Comparison of ENCODE assay signal across 10 mouse cellular contexts in the genomic region with DNA sequence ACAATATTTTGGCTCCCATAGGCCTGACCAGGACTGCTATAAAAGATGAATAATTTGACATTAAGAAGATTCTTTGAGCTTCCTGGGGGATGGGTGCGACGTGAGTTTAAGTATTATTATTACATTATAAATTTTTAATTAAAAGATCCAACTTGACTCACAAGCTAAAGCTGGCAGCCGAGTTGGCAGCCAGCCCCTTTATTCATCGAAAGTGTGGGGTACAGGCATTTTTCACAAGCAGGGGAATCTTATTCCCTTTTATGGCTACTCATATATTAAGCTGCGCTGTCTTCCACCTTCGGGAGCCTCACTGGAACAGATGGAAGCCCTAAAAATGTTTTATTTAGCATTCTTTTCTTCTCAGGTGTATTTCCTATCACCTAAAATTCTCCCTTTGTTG.
"Had no signal": no experiment of that assay in that cellular context is flagged by ENCODE, and none has a peak within 500 bp of the region (broad histone marks: within the 10 kb centered on the region; RNA-seq: fewer than 3 reads in every experiment).

No protein-coding gene starts in this region.

- ATAC-seq: inflammation-experienced regulatory T-cells, adult 6 months; intestine, postnatal 0 days had no signal

- H3K27ac ChIP-seq: limb, embryonic 12.5 days; liver, embryonic 13.5 days had no signal

- H3K4me3 ChIP-seq: limb, embryonic 12.5 days; liver, embryonic 13.5 days had no signal

- H3K9ac ChIP-seq: limb, embryonic 12.5 days; liver, embryonic 13.5 days had no signal

- H3K27me3 ChIP-seq: limb, embryonic 12.5 days; liver, embryonic 13.5 days had no signal

- DNase-seq: kidney, adult 8-10 months; kidney, postnatal 25 days; liver; liver, embryonic 13.5 days; lung, adult 18-20 months; right cerebral cortex, postnatal 25 days; thymus, postnatal 36 days had no signal

- H3K4me2 ChIP-seq: limb, embryonic 12.5 days; liver, embryonic 13.5 days had no signal

- H3K36me3 ChIP-seq: limb, embryonic 12.5 days; liver, embryonic 13.5 days had no signal

- H3K4me1 ChIP-seq: liver, embryonic 13.5 days had no signal

- H3K9me3 ChIP-seq: limb, embryonic 12.5 days; liver, embryonic 13.5 days had no signal
